Mouse (Mus musculus): ENCODE results near the gene Ehd4. TPM values are rescaled to one million over a fixed set of nuclear protein-coding genes. Genes with fewer than 3 reads are reported as not detected.

Gene Ehd4
- polyA plus RNA-seq, 1 experiment = 19.5 TPM

- Histone ChIP-seq H3K4me3 (ENCODE audit: insufficient read depth, low read length) (no peak overlapping the region), H3K4me1 (ENCODE audit: control insufficient read depth, insufficient read depth, low read length) (no peaks in the 10 kb centered on the region), H3K27ac (ENCODE audit: insufficient read depth, low read length) (no peak overlapping the region)
- TF ChIP-seq POLR2A (IDR thresholded peaks at IDR 0.05; ENCODE audit: low read depth, low read length) (no peak), CTCF (IDR thresholded peaks at IDR 0.05; ENCODE audit: borderline replicate concordance, insufficient read depth, low read length) (no peak)
These were observed 15.0 kb upstream of the Ehd4 start for GRCm38 (mm10) chr2:120169382-120169781.

DNA sequence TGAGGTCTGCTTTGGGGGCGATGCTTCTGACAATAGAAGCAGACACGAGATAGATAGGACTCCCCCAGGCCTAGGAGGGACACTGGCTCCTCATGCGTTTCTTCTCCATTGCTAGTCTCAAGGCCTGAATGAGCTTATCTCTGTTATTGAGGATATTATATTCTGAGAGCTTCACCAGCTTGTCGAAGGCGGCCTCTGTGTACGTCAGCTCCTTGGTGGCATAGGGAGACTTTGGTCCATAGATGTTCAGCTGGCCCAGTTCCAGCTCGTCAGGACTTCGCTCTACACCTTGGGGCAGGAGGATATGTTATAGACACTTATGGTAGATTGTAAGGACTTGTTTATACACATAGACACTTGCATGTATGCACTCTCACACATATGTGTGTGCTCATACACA is 13.4 kb upstream of the Ehd4 start:
- Histone ChIP-seq H3K4me1 (ENCODE audit: control insufficient read depth, insufficient read depth, low read length) (no peaks in the 10 kb centered on the region), H3K27ac (ENCODE audit: insufficient read depth, low read length) (no peak overlapping the region), H3K4me3 (ENCODE audit: insufficient read depth, low read length) (no peak overlapping the region)
- TF ChIP-seq POLR2A (IDR thresholded peaks at IDR 0.05; ENCODE audit: low read depth, low read length) (no peak), CTCF (IDR thresholded peaks at IDR 0.05; ENCODE audit: borderline replicate concordance, insufficient read depth, low read length) (no peak)

GRCm38 (mm10) chr2:120165474-120165873 is 11.1 kb upstream of the Ehd4 start:
- Histone ChIP-seq H3K4me3 (ENCODE audit: insufficient read depth, low read length) (no peak overlapping the region), H3K4me1 (ENCODE audit: control insufficient read depth, insufficient read depth, low read length) (no peaks in the 10 kb centered on the region), H3K27ac (ENCODE audit: insufficient read depth, low read length) (no peak overlapping the region)
- TF ChIP-seq CTCF (IDR thresholded peaks at IDR 0.05; ENCODE audit: borderline replicate concordance, insufficient read depth, low read length) (no peak), POLR2A (IDR thresholded peaks at IDR 0.05; ENCODE audit: low read depth, low read length) (no peak)

GRCm38 (mm10) chr2:120159434-120159833 is 5.0 kb upstream of the Ehd4 start:
- Histone ChIP-seq H3K4me1 (ENCODE audit: control insufficient read depth, insufficient read depth, low read length) (no peaks in the 10 kb centered on the region), H3K27ac (ENCODE audit: insufficient read depth, low read length) (no peak overlapping the region), H3K4me3 (ENCODE audit: insufficient read depth, low read length) (no peak overlapping the region)
- no peak for TF ChIP-seq POLR2A (IDR thresholded peaks at IDR 0.05; ENCODE audit: low read depth, low read length)
- TF ChIP-seq CTCF (IDR thresholded peaks at IDR 0.05; ENCODE audit: borderline replicate concordance, insufficient read depth, low read length) = no peak

DNA sequence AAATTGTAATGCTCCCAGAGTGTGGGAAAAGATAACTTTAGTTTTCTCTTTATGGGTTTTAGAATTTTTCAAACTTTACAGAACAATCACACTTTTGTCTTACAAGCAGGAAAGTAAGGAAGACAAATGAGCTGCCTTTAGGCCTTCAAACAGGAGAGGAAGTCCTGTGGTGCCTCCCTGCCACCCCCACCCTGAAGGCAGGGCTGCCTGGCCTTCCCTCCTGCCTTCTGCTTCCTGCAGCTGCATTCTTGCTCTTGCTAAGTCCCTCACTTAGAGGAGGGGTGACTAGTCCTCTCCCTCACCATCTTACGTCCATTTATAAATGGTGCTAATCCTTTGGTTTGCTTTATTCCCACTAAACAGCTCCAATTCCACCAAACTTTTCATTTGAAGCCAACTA is 4.4 kb upstream of the Ehd4 start:
- TF ChIP-seq CTCF (IDR thresholded peaks at IDR 0.05; ENCODE audit: borderline replicate concordance, insufficient read depth, low read length) (no peak), POLR2A (IDR thresholded peaks at IDR 0.05; ENCODE audit: low read depth, low read length) (no peak)
- Histone ChIP-seq H3K4me1 (ENCODE audit: control insufficient read depth, insufficient read depth, low read length) (no peaks in the 10 kb centered on the region), H3K27ac (ENCODE audit: insufficient read depth, low read length) (no peak overlapping the region)

DNA sequence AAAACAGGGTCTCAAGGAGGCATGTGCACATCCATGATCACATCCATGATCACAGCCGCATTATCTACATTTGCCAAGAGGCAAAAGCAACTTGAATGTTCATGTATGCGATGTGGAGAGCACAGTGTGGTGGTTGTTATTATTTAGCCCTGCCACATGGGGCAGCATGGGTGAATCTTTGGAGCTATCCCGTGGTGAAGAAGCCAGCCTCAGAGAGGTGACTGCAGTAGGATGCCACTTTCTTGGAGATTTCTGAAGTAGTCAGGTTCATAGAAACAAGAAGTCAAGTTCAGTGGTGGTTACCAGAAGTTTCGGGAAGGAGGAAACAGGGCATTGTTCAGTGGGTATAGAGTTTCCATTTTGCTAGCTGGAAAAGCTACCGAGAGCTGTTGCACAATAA is 3.6 kb upstream of the Ehd4 start:
- Histone ChIP-seq H3K4me3 (ENCODE audit: insufficient read depth, low read length) (no peak overlapping the region), H3K4me1 (ENCODE audit: control insufficient read depth, insufficient read depth, low read length) (no peaks in the 10 kb centered on the region), H3K27ac (ENCODE audit: insufficient read depth, low read length) (no peak overlapping the region)
- TF ChIP-seq POLR2A (IDR thresholded peaks at IDR 0.05; ENCODE audit: low read depth, low read length) = no peak
- TF ChIP-seq CTCF (IDR thresholded peaks at IDR 0.05; ENCODE audit: borderline replicate concordance, insufficient read depth, low read length) = no peak

More for the DNA sequence above, 4.4 kb upstream of the Ehd4 start:
- no peak overlapping the region for H3K4me3 ChIP-seq (ENCODE audit: insufficient read depth, low read length)

- Histone ChIP-seq H3K27ac (ENCODE audit: insufficient read depth, low read length) (no peak overlapping the region), H3K4me1 (ENCODE audit: control insufficient read depth, insufficient read depth, low read length) (no peaks in the 10 kb centered on the region; the same call in 1 of the 2 replicates), H3K4me3 (ENCODE audit: insufficient read depth, low read length) (no peak overlapping the region)
- TF ChIP-seq POLR2A (IDR thresholded peaks at IDR 0.05; ENCODE audit: low read depth, low read length) = no peak
- no peak for TF ChIP-seq CTCF (IDR thresholded peaks at IDR 0.05; ENCODE audit: borderline replicate concordance, insufficient read depth, low read length)
These were observed 3.2 kb upstream of the Ehd4 start for GRCm38 (mm10) chr2:120157606-120158005.

DNA sequence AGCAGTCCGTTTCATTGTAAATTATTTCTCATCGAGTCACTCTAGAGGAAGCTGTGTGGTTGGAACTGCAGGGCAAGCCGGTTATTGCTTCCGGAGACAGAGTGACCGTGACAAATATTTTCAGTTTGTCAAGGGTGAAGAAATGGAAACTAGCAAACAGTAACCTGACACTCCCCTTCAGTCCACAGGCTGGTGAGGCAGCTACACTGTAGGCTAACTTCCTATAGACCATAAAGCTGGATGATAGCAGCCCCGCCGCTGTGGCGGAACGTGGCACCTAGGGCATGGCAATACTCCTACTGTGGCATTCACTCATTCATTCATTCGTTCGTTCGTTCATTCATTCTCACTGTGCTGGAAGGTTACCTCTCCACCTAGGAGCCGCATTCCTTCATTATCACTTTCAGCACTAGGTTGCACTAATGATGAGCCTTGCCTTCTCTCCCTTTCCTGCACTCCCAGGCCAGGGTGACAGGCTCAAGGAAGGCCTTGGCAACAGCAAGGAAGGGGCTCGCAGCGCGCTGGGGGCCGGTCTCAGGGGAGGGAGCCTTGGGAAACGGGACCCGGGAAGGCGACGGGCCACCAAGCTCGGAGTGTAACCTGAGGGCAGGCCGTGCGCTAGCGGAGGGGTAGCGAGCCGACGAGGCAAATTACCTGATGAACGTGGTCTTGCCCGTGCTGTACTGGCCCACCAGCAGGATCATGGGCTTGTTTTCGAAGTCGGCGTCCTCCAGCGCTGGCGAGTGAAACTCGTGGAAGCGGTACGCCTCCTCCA is 633 bp downstream of the Ehd4 start:
- TF ChIP-seq CTCF (IDR thresholded peaks at IDR 0.05; ENCODE audit: borderline replicate concordance, insufficient read depth, low read length) (no peak), POLR2A (IDR thresholded peaks at IDR 0.05; ENCODE audit: low read depth, low read length) (no peak)
- Histone ChIP-seq H3K4me1 (ENCODE audit: control insufficient read depth, insufficient read depth, low read length) (no peaks in the 10 kb centered on the region; the same call in 1 of the 2 replicates), H3K27ac (ENCODE audit: insufficient read depth, low read length) (no peak overlapping the region)

DNA sequence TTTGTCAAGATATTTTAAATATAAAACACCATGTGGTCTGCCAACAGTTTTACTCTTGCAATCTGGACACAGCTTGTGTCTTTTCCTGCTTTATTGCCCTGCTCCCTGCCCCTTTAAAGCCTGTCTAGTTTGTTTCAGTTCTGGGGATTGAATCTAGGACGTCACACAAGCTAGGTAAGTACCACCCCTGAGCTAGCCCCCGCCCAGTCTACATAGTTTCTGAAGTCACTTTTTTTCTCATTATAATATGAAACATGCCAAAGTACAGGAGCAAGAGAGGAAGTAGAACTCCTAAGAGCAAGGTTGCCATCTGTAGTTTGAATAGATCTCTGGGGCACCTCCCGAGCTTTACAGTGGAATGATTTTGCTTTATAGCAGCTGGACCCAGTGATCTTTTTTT is 3.8 kb downstream of the Ehd4 start:
- Histone ChIP-seq H3K4me1 (ENCODE audit: control insufficient read depth, insufficient read depth, low read length) (peaks cover 7% of the 10 kb centered on the region), H3K27ac (ENCODE audit: insufficient read depth, low read length) (no peak overlapping the region), H3K4me3 (ENCODE audit: insufficient read depth, low read length) (no peak overlapping the region)
- TF ChIP-seq POLR2A (IDR thresholded peaks at IDR 0.05; ENCODE audit: low read depth, low read length) (no peak), CTCF (IDR thresholded peaks at IDR 0.05; ENCODE audit: borderline replicate concordance, insufficient read depth, low read length) (no peak)

More for the DNA sequence above, 633 bp downstream of the Ehd4 start:
- H3K4me3 ChIP-seq (ENCODE audit: insufficient read depth, low read length) = peak overlapping the region; percentile 77

- Histone ChIP-seq H3K27ac (ENCODE audit: insufficient read depth, low read length) (no peak overlapping the region), H3K4me3 (ENCODE audit: insufficient read depth, low read length) (no peak overlapping the region), H3K4me1 (ENCODE audit: control insufficient read depth, insufficient read depth, low read length) (peaks cover 7% of the 10 kb centered on the region)
- TF ChIP-seq POLR2A (IDR thresholded peaks at IDR 0.05; ENCODE audit: low read depth, low read length) = no peak
- TF ChIP-seq CTCF (IDR thresholded peaks at IDR 0.05; ENCODE audit: borderline replicate concordance, insufficient read depth, low read length) = no peak
These were observed 4.8 kb downstream of the Ehd4 start for GRCm38 (mm10) chr2:120149634-120150033.

Measured in embryonic fibroblast, embryonic 13.5 days (primary cell).